Mouse (Mus musculus) 3134 (cell line): ENCODE measurements around the gene Gm29427.
"Not testable (repeated sequence)": the region's sequence is repeated elsewhere in the genome, so short reads cannot be mapped to it uniquely, and the experiment has no call there.

Experiments used
- DNase-seq: peaks from one replicate; pipeline ENCODE4 v3.0.0-alpha.2; 2011; ENCODE audit warnings: low spot score; ENCODE audit not compliant: insufficient read length; ENCODE audit errors: extremely low read depth

Gm29427 gene

GRCm38 (mm10) chr1:130678551-130678950, 37.0 kb downstream of the Gm29427 start:
- DNase-seq, result no peak

- not testable (repeated sequence) for DNase-seq
Measured at GRCm38 (mm10) chr1:130663576-130663975, 52.0 kb downstream of the Gm29427 start.

- DNase-seq, result no peak
Measured at GRCm38 (mm10) chr1:130661454-130661853, 54.1 kb downstream of the Gm29427 start, which contains the start of gene C4bp. Gene C4bp (minus strand): TSS chr1:130661632.

GRCm38 (mm10) chr1:130659641-130660040, 56.0 kb downstream of the Gm29427 start:
- DNase-seq, result not testable (repeated sequence)

GRCm38 (mm10) chr1:130644103-130644502, 71.5 kb downstream of the Gm29427 start:
- no peak for DNase-seq

- DNase-seq, result no peak
Measured at GRCm38 (mm10) chr1:130640967-130641366, 74.6 kb downstream of the Gm29427 start.

- peak; percentile 8 for DNase-seq
Measured at GRCm38 (mm10) chr1:130633761-130634410, 81.7 kb downstream of the Gm29427 start.

- no peak for DNase-seq
Measured at GRCm38 (mm10) chr1:130633316-130633715, 82.3 kb downstream of the Gm29427 start.

GRCm38 (mm10) chr1:130629521-130629920, 86.1 kb downstream of the Gm29427 start, which contains the start of gene Zp3r:
Gene Zp3r (minus strand): TSS chr1:130629621.
- no peak for DNase-seq
